Mouse (Mus musculus): ENCODE results near the gene Sash1. TPM values are rescaled to one million over a fixed set of nuclear protein-coding genes. Genes with fewer than 3 reads are reported as not detected.

Sash1 gene
- polyA plus RNA-seq, 1 experiment from 2014 or later, result 4.7 TPM

GRCm38 (mm10) chr10:8757429-8757931 is 128.4 kb downstream of the Sash1 start:
- peaks cover 52% of the 10 kb centered on the region for H3K4me1 ChIP-seq
- WGBS, result 8% methylated on average over 21 of the region's 21 CpGs

DNA sequence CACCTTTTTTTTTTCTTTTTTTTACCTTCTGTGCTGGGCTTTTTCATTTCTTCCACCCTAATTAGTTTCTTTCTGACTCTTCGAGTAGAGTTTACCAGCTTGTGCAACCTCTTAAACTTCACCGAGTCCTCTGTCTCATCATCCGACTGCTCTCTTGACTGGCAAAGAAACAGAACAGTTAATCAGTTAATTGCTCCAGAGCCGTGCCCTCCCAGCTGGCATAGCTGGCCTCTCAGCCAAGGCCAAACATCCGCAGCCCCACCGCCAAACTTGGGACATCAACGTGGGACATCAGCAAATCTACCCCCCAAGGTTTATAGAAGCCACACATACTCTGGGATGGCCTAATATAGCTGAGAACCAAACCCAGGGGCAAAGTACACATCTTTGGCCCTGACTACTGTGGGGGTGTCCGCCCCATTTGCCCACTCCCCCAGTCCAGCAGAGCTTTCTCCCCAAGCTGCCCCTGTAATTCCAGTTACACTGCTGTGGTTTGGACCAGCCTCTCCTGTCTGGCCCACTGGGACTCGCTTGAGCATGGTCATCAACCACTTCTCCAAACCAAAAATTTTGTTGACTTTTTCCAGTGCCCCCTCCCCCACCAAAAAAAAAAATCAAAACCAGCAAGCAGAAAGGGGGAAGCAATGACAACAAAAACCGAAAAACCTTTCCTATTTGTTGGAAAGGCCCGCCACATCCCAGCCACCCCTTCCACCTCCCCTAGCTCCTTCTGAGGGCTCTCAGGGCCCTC is 129.1 kb downstream of the Sash1 start:
- H3K36me3 ChIP-seq, result peaks cover 13% of the 10 kb centered on the region; the same call in 1 of the 2 replicates
- H3K27ac ChIP-seq, result 0 out of 2 replicates have a peak overlapping the region, but pooled peaks have one; percentile 33
- peak overlapping the region; percentile 59 for H3K4me2 ChIP-seq (replicated peaks)
- no peak for ATAC-seq (ENCODE audit: low FRiP score, low read depth)
- H3K27me3 ChIP-seq (replicated peaks), result no peaks in the 10 kb centered on the region
- H3K9ac ChIP-seq, result peak overlapping the region; percentile 45; the same call in 1 of the 2 replicates
- no peaks in the 10 kb centered on the region for H3K9me3 ChIP-seq
- H3K4me1 ChIP-seq, result peaks cover 45% of the 10 kb centered on the region
- WGBS, result 67% methylated on average over 11 of the region's 11 CpGs
- H3K4me3 ChIP-seq, result no peak overlapping the region

More at GRCm38 (mm10) chr10:8757429-8757931, 128.4 kb downstream of the Sash1 start:
- H3K9me3 ChIP-seq, result no peaks in the 10 kb centered on the region
- no peaks in the 10 kb centered on the region for H3K27me3 ChIP-seq (replicated peaks)
- peaks cover 13% of the 10 kb centered on the region; the same call in 1 of the 2 replicates for H3K36me3 ChIP-seq
- H3K9ac ChIP-seq, result peak overlapping the region; percentile 45
- peak overlapping the region; percentile 59 for H3K4me2 ChIP-seq (replicated peaks)
- 0 out of 2 replicates have a peak, but pooled peaks have one; percentile 10 for ATAC-seq (ENCODE audit: low FRiP score, low read depth)
- 0 out of 2 replicates have a peak overlapping the region, but pooled peaks have one; percentile 33 for H3K27ac ChIP-seq
- H3K4me3 ChIP-seq, result peak overlapping the region; percentile 19

GRCm38 (mm10) chr10:8753377-8753776 is 132.5 kb downstream of the Sash1 start:
- ATAC-seq (ENCODE audit: low FRiP score, low read depth), result no peak
- Histone ChIP-seq H3K36me3 (peaks cover 29% of the 10 kb centered on the region; the same call in 1 of the 2 replicates), H3K9ac (no peak overlapping the region), H3K9me3 (no peaks in the 10 kb centered on the region), H3K27ac (no peak overlapping the region), H3K4me3 (no peak overlapping the region), H3K27me3 (replicated peaks) (no peaks in the 10 kb centered on the region), H3K4me2 (replicated peaks) (no peak overlapping the region), H3K4me1 (peaks cover 25% of the 10 kb centered on the region)
- 91% methylated on average over 3 of the region's 3 CpGs for WGBS

GRCm38 (mm10) chr10:8752436-8752835 is 133.4 kb downstream of the Sash1 start:
- no peak overlapping the region for H3K27ac ChIP-seq

DNA sequence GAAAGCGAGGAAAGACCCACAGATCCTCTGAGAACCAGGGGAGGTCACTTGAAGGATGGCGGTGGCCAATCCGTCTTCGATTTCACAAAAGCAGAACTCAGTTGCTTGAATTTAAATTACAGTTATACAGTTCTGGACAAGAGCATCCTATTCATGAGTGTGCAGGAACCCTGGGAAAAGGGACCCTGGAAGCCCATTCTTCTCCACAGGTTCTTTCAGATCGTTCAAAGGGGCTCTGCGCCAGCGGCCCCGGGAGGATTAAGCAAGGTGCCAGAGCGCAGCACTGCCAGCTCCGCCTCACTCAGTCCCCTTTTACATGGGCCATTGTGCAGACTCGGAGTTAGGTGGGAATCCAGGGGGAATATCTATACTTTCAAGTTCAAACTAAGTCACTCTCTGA is 136.3 kb downstream of the Sash1 start:
- Histone ChIP-seq H3K27me3 (replicated peaks) (no peaks in the 10 kb centered on the region), H3K4me3 (no peak overlapping the region), H3K4me2 (replicated peaks) (no peak overlapping the region), H3K9ac (no peak overlapping the region), H3K9me3 (no peaks in the 10 kb centered on the region), H3K4me1 (0 out of 2 replicates have a peak, but pooled peaks cover 4% of the 10 kb centered on the region), H3K27ac (no peak overlapping the region), H3K36me3 (peaks cover 44% of the 10 kb centered on the region; the same call in 1 of the 2 replicates)
- 61% methylated on average over 11 of the region's 11 CpGs for WGBS
- no peak for ATAC-seq (ENCODE audit: low FRiP score, low read depth)

More at GRCm38 (mm10) chr10:8752436-8752835, 133.4 kb downstream of the Sash1 start:
- ATAC-seq (ENCODE audit: low FRiP score, low read depth), result no peak
- Histone ChIP-seq H3K9me3 (no peaks in the 10 kb centered on the region), H3K4me2 (replicated peaks) (no peak overlapping the region), H3K4me3 (no peak overlapping the region), H3K36me3 (peaks cover 34% of the 10 kb centered on the region; the same call in 1 of the 2 replicates), H3K9ac (no peak overlapping the region), H3K27me3 (replicated peaks) (no peaks in the 10 kb centered on the region), H3K4me1 (peaks cover 19% of the 10 kb centered on the region)
- 76% methylated on average over 7 of the region's 7 CpGs for WGBS

- H3K9me3 ChIP-seq, result no peaks in the 10 kb centered on the region
- no peak overlapping the region for H3K27ac ChIP-seq
- no peak for ATAC-seq (ENCODE audit: low FRiP score, low read depth)
- H3K4me1 ChIP-seq, result 0 out of 2 replicates have a peak, but pooled peaks cover 4% of the 10 kb centered on the region
- WGBS, result 77% methylated on average over 21 of the region's 21 CpGs
- H3K9ac ChIP-seq, result no peak overlapping the region
- peaks cover 46% of the 10 kb centered on the region; the same call in 1 of the 2 replicates for H3K36me3 ChIP-seq
- no peak overlapping the region for H3K4me2 ChIP-seq (replicated peaks)
- no peak overlapping the region for H3K4me3 ChIP-seq
- no peaks in the 10 kb centered on the region for H3K27me3 ChIP-seq (replicated peaks)
These were observed 138.2 kb downstream of the Sash1 start for GRCm38 (mm10) chr10:8747450-8748212.

DNA sequence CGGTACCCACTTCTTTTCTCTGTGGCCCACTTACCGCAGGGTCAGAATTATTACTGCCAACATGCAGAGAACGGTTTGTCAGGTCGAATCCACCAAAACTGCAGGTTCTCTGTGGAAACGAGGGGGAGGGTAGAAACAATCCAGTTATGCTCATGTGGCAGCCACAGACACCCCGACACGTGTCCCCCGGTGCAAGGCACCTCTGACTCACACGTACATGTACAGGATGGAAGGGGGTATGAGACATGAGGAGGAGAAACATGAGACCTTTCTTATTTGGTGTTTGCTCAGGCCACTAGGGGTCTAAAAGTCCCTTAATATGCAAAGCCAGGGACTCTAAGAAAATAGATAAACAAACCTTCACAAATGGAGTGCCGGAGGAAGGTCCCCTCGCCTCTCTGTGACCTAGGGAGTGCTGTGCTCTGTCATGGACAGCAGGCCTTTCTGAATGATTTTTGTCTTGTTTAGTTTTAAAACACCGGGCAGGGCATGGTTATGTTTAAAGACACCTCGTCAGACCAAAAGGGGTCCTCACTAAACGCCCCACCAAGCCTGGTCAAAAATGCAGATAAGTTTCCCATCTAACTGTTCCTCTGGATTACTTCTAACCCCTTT is 139.7 kb downstream of the Sash1 start:
- 0 out of 2 replicates have a peak, but pooled peaks cover 4% of the 10 kb centered on the region for H3K4me1 ChIP-seq
- H3K36me3 ChIP-seq, result peaks cover 53% of the 10 kb centered on the region; the same call in 1 of the 2 replicates
- H3K4me3 ChIP-seq, result no peak overlapping the region
- H3K4me2 ChIP-seq (replicated peaks), result no peak overlapping the region
- H3K9ac ChIP-seq, result no peak overlapping the region
- WGBS, result 84% methylated on average over 14 of the region's 14 CpGs
- no peak overlapping the region for H3K27ac ChIP-seq
- H3K9me3 ChIP-seq, result no peaks in the 10 kb centered on the region
- no peak for ATAC-seq (ENCODE audit: low FRiP score, low read depth)
- H3K27me3 ChIP-seq (replicated peaks), result no peaks in the 10 kb centered on the region

- ATAC-seq (ENCODE audit: low FRiP score, low read depth), result no peak
- WGBS, result 48% methylated on average over 2 of the region's 2 CpGs
- H3K4me2 ChIP-seq (replicated peaks), result no peak overlapping the region
These were observed 143.0 kb downstream of the Sash1 start for GRCm38 (mm10) chr10:8742872-8743271.

DNA sequence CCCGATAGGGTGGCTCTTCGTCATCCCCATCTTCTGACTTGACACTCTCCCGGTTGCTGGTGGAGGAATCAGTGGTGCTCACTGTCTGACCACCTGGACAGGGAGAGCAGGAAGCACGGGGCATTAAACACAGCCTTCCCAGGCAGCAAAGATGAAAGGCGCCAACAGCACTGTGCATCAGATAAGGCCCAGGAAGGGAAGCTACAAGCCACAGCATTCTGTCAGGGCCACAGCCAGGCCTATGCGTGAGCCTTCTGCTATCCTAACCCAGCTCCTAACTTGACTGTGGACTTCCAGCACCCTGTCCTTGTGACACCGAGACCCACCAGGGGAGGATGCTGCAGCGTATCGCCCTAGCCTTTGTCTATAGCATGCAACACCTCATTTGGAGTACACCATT is 144.4 kb downstream of the Sash1 start:
- WGBS, result 95% methylated on average over 9 of the region's 9 CpGs
- no peak overlapping the region for H3K9ac ChIP-seq

More at GRCm38 (mm10) chr10:8742872-8743271, 143.0 kb downstream of the Sash1 start:
- Histone ChIP-seq H3K27me3 (replicated peaks) (no peaks in the 10 kb centered on the region), H3K9ac (no peak overlapping the region), H3K4me1 (0 out of 2 replicates have a peak, but pooled peaks cover 3% of the 10 kb centered on the region), H3K27ac (no peak overlapping the region), H3K4me3 (no peak overlapping the region), H3K36me3 (peaks cover 72% of the 10 kb centered on the region), H3K9me3 (no peaks in the 10 kb centered on the region)

DNA sequence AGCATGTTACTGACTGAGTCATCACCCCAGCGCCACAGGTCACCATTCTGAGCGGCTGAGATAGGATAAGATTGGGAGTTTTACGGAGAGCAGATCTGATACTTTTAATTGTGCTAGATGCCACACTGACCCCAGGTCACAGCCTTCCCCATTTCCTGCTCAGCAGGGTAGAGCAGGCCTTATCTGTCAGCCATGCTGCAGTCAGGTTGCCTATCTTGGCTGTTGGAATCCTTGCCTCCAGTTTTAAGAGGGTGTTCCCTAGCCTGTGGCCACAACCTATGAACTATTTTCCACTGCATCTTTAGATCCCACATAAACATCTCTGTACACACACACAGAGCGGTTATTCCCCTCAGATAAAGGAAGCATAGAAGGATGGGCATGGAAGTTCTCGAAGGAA is 145.1 kb downstream of the Sash1 start:
- Histone ChIP-seq H3K4me2 (replicated peaks) (no peak overlapping the region), H3K27me3 (replicated peaks) (no peaks in the 10 kb centered on the region), H3K9me3 (no peaks in the 10 kb centered on the region), H3K9ac (no peak overlapping the region), H3K4me1 (no peaks in the 10 kb centered on the region), H3K36me3 (peaks cover 67% of the 10 kb centered on the region), H3K27ac (no peak overlapping the region), H3K4me3 (no peak overlapping the region)
- ATAC-seq (ENCODE audit: low FRiP score, low read depth), result no peak
- WGBS, result 94% methylated on average over 5 of the region's 5 CpGs

More for the DNA sequence above, 144.4 kb downstream of the Sash1 start:
- Histone ChIP-seq H3K27me3 (replicated peaks) (no peaks in the 10 kb centered on the region), H3K36me3 (peaks cover 73% of the 10 kb centered on the region), H3K4me2 (replicated peaks) (no peak overlapping the region), H3K27ac (no peak overlapping the region), H3K4me3 (no peak overlapping the region), H3K4me1 (no peaks in the 10 kb centered on the region), H3K9me3 (no peaks in the 10 kb centered on the region)
- ATAC-seq (ENCODE audit: low FRiP score, low read depth), result no peak

DNA sequence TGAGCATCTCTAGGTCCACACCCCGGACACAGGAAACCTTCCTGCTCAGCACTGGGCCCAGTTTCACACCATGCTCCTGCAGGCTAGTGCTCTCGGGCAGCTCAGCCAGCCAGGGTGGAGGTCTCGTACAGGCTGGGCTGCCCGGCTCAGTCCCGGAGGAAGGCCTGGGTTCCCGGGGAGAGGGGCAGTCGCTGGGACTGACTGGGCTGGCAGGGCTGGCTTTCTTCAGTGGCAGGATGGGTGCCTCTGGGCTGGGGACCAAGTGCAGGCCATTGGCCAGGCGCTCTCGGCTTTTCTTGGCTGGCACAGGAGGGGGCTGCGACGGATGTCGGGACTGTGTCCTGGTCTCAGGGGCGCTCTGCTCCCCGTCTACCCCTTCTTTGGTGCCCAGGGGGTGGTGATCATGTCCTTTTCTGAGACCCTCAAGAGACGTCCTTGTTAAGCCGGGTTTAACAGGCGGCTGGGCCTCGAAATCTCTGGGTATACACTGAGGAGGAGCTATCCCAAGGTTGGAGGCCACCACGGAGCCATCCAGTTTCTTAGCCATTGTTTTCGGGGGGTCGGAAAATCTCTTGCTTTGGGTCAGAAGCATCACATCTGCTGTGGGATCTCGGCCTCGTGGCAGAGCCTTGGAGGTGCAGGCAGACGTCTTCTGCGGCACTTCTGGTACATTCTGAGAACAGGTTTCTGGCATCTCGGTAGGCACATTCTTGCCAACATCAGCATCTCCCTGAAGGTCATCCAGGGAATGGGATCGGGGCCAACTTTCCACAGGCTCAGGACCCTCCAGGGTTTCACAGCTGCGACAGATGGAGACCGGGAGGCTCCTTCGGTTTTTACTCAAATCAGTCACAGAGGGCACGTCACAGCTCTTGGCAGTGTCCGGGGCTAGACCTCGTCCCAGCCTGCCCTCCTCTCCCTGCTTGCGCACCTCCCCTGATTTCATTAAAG is 156.2 kb downstream of the Sash1 start:
- H3K4me3 ChIP-seq, result no peak overlapping the region
- H3K9ac ChIP-seq, result no peak overlapping the region
- no peaks in the 10 kb centered on the region for H3K4me1 ChIP-seq
- H3K9me3 ChIP-seq, result no peaks in the 10 kb centered on the region
- H3K4me2 ChIP-seq (replicated peaks), result no peak overlapping the region
- WGBS, result 95% methylated on average over 34 of the region's 34 CpGs
- H3K27me3 ChIP-seq (replicated peaks), result no peaks in the 10 kb centered on the region
- no peak for ATAC-seq (ENCODE audit: low FRiP score, low read depth)
- peaks cover 79% of the 10 kb centered on the region for H3K36me3 ChIP-seq
- H3K27ac ChIP-seq, result no peak overlapping the region

All from neural tube, embryonic 12.5 days (tissue).